Mouse (Mus musculus): ENCODE data around the gene Msl2. TPM values are rescaled to one million over a fixed set of nuclear protein-coding genes. Genes with fewer than 3 reads are reported as not detected.

Gene Msl2
- polyA plus RNA-seq (2015; fragmentation: Nextera tagmentation; extraction: Ambion mirVana): 4.8 TPM in 2 replicates

- ATAC-seq (ENCODE audit: low read depth): peak; percentile 72; the same call in 1 of the 2 replicates
Observed at GRCm38 (mm10) chr9:101073987-101074331, at the start of gene Msl2. Gene Msl2 (plus strand): TSS chr9:101074101.

GRCm38 (mm10) chr9:101033761-101034447, 40.0 kb upstream of the Msl2 start:
- no peak for ATAC-seq (ENCODE audit: low read depth)
- 3% methylated on average over 14 of the region's 14 CpGs for WGBS
- Histone ChIP-seq H3K36me3 (peaks cover 13% of the 10 kb centered on the region), H3K9ac (peak overlapping the region; percentile 76), H3K4me2 (peak overlapping the region; percentile 63), H3K4me3 (peak overlapping the region; percentile 56), H3K27me3 (no peaks in the 10 kb centered on the region), H3K27ac (replicated peaks) (peak overlapping the region; percentile 97), H3K4me1 (replicated peaks) (peaks cover 17% of the 10 kb centered on the region), H3K9me3 (no peaks in the 10 kb centered on the region)

More at GRCm38 (mm10) chr9:101073987-101074331, at the start of gene Msl2:
- Histone ChIP-seq H3K36me3 (no peaks in the 10 kb centered on the region), H3K4me3 (peak within 1 kb of the TSS; percentile 87), H3K4me2 (peak within 1 kb of the TSS; percentile 92), H3K27me3 (no peaks in the 10 kb centered on the region), H3K9ac (peak within 1 kb of the TSS; percentile 99), H3K27ac (replicated peaks) (peak within 1 kb of the TSS; percentile 100), H3K9me3 (no peaks in the 10 kb centered on the region), H3K4me1 (replicated peaks) (peaks cover 36% of the 10 kb centered on the region)
- WGBS: under 1% methylated on average over 41 of the region's 43 CpGs

- no peaks in the 10 kb centered on the region for H3K27me3 ChIP-seq
- peaks cover 17% of the 10 kb centered on the region for H3K4me1 ChIP-seq (replicated peaks)
- no peaks in the 10 kb centered on the region for H3K9me3 ChIP-seq
- H3K36me3 ChIP-seq: peaks cover 6% of the 10 kb centered on the region; the same call in 1 of the 2 replicates
- ATAC-seq (ENCODE audit: low read depth): peak; percentile 100
- H3K27ac ChIP-seq (replicated peaks): peak within 1 kb of the TSS; percentile 97
- WGBS: under 1% methylated on average over 61 of the region's 61 CpGs
- H3K4me2 ChIP-seq: peak within 1 kb of the TSS; percentile 63
- H3K4me3 ChIP-seq: peak within 1 kb of the TSS; percentile 56
- peak within 1 kb of the TSS; percentile 76 for H3K9ac ChIP-seq
Observed at GRCm38 (mm10) chr9:101034448-101035098, 39.3 kb upstream of the Msl2 start, which contains the start of gene Pccb. Gene Pccb (minus strand): TSS chr9:101034898.

- 95% methylated on average over 8 of the region's 15 CpGs for WGBS
- no peak for ATAC-seq (ENCODE audit: low read depth)
- no peak overlapping the region for H3K9ac ChIP-seq
- H3K4me1 ChIP-seq (replicated peaks): peaks cover 17% of the 10 kb centered on the region
- H3K4me2 ChIP-seq: no peak overlapping the region
- H3K27me3 ChIP-seq: no peaks in the 10 kb centered on the region
- no peaks in the 10 kb centered on the region for H3K9me3 ChIP-seq
- H3K36me3 ChIP-seq: 0 out of 2 replicates have a peak, but pooled peaks cover 5% of the 10 kb centered on the region
- H3K4me3 ChIP-seq: no peak overlapping the region
- no peak overlapping the region for H3K27ac ChIP-seq (replicated peaks)
Observed at GRCm38 (mm10) chr9:101035836-101036596, 37.9 kb upstream of the Msl2 start.

- H3K9me3 ChIP-seq: no peaks in the 10 kb centered on the region
Observed at GRCm38 (mm10) chr9:101036876-101037275, 37.0 kb upstream of the Msl2 start.

GRCm38 (mm10) chr9:101037396-101037795, 36.5 kb upstream of the Msl2 start:
- no peak overlapping the region for H3K27ac ChIP-seq (replicated peaks)
- no peaks in the 10 kb centered on the region for H3K27me3 ChIP-seq
- no peaks in the 10 kb centered on the region for H3K36me3 ChIP-seq
- peaks cover 17% of the 10 kb centered on the region for H3K4me1 ChIP-seq (replicated peaks)
- WGBS: 40% methylated on average over 7 of the region's 7 CpGs
- ATAC-seq (ENCODE audit: low read depth): no peak
- no peak overlapping the region for H3K4me3 ChIP-seq
- H3K9ac ChIP-seq: no peak overlapping the region
- H3K9me3 ChIP-seq: no peaks in the 10 kb centered on the region
- H3K4me2 ChIP-seq: no peak overlapping the region

More at GRCm38 (mm10) chr9:101036876-101037275, 37.0 kb upstream of the Msl2 start:
- H3K4me2 ChIP-seq: no peak overlapping the region
- ATAC-seq (ENCODE audit: low read depth): no peak
- no peak overlapping the region for H3K27ac ChIP-seq (replicated peaks)
- 0 out of 2 replicates have a peak, but pooled peaks cover under 1% of the 10 kb centered on the region for H3K36me3 ChIP-seq
- 90% methylated on average over 2 of the region's 2 CpGs for WGBS
- no peak overlapping the region for H3K9ac ChIP-seq
- peaks cover 17% of the 10 kb centered on the region for H3K4me1 ChIP-seq (replicated peaks)
- no peak overlapping the region for H3K4me3 ChIP-seq
- H3K27me3 ChIP-seq: no peaks in the 10 kb centered on the region

- no peaks in the 10 kb centered on the region for H3K36me3 ChIP-seq
- no peak overlapping the region for H3K4me3 ChIP-seq
- WGBS: 74% methylated on average over 5 of the region's 5 CpGs
- no peak overlapping the region for H3K9ac ChIP-seq
- no peak overlapping the region for H3K4me2 ChIP-seq
- peaks cover 13% of the 10 kb centered on the region for H3K4me1 ChIP-seq (replicated peaks)
- H3K9me3 ChIP-seq: no peaks in the 10 kb centered on the region
- no peak for ATAC-seq (ENCODE audit: low read depth)
- no peaks in the 10 kb centered on the region for H3K27me3 ChIP-seq
- H3K27ac ChIP-seq (replicated peaks): no peak overlapping the region
Observed at GRCm38 (mm10) chr9:101038634-101039033, 35.3 kb upstream of the Msl2 start.

GRCm38 (mm10) chr9:101041508-101041907, 32.4 kb upstream of the Msl2 start:
- 85% methylated on average over 5 of the region's 5 CpGs for WGBS
- Histone ChIP-seq H3K27me3 (no peaks in the 10 kb centered on the region), H3K4me1 (replicated peaks) (peaks cover 5% of the 10 kb centered on the region; the same call in 1 of the 2 replicates), H3K4me2 (no peak overlapping the region), H3K36me3 (no peaks in the 10 kb centered on the region), H3K9me3 (no peaks in the 10 kb centered on the region), H3K27ac (replicated peaks) (no peak overlapping the region), H3K4me3 (no peak overlapping the region), H3K9ac (no peak overlapping the region)
- no peak for ATAC-seq (ENCODE audit: low read depth)

- H3K27ac ChIP-seq (replicated peaks): no peak overlapping the region
- ATAC-seq (ENCODE audit: low read depth): no peak
- H3K4me1 ChIP-seq (replicated peaks): peaks cover 5% of the 10 kb centered on the region; the same call in 1 of the 2 replicates
- H3K36me3 ChIP-seq: no peaks in the 10 kb centered on the region
- no peak overlapping the region for H3K4me2 ChIP-seq
- WGBS: 88% methylated on average over 9 of the region's 9 CpGs
- no peaks in the 10 kb centered on the region for H3K9me3 ChIP-seq
- no peaks in the 10 kb centered on the region for H3K27me3 ChIP-seq
- H3K4me3 ChIP-seq: no peak overlapping the region
- no peak overlapping the region for H3K9ac ChIP-seq
Observed at GRCm38 (mm10) chr9:101042249-101042648, 31.7 kb upstream of the Msl2 start.

GRCm38 (mm10) chr9:101045710-101046338, 28.1 kb upstream of the Msl2 start:
- no peaks in the 10 kb centered on the region for H3K36me3 ChIP-seq
- no peak for ATAC-seq (ENCODE audit: low read depth)
- WGBS: 60% methylated on average over 15 of the region's 15 CpGs
- H3K9me3 ChIP-seq: no peaks in the 10 kb centered on the region
- no peak overlapping the region for H3K9ac ChIP-seq
- no peak overlapping the region for H3K4me3 ChIP-seq
- no peaks in the 10 kb centered on the region for H3K27me3 ChIP-seq
- H3K27ac ChIP-seq (replicated peaks): no peak overlapping the region
- H3K4me2 ChIP-seq: no peak overlapping the region
- peaks cover 5% of the 10 kb centered on the region; the same call in 1 of the 2 replicates for H3K4me1 ChIP-seq (replicated peaks)

DNA sequence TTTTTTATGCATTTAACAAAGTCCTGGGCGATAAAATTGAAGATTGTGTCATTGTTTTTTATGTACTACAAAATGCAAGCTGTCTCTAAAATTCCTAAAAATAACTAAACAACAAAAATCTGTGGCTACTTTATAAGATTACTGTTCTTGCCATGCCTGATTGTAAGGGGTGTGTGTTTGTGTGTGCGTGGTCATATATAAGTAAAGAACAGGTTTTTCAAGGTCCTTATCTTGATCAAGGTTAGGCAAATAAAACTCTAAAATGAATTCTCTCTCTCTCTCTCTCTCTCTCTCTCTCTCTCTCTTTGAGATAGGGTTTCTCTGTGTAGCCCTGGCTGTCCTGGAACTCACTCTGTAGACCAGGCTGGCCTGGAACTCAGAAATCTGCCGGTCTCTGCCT, 21.9 kb upstream of the Msl2 start:
- no peak for ATAC-seq (ENCODE audit: low read depth)
- WGBS: 92% methylated on average over 3 of the region's 3 CpGs
- Histone ChIP-seq H3K27ac (replicated peaks) (no peak overlapping the region), H3K9ac (no peak overlapping the region), H3K4me3 (no peak overlapping the region), H3K9me3 (no peaks in the 10 kb centered on the region), H3K27me3 (no peaks in the 10 kb centered on the region), H3K4me1 (replicated peaks) (no peaks in the 10 kb centered on the region), H3K36me3 (no peaks in the 10 kb centered on the region), H3K4me2 (no peak overlapping the region)

All from neural tube, embryonic 13.5 days (tissue).